Mouse (Mus musculus): ENCODE measurements around the gene Hint2. TPM values are rescaled to one million over a fixed set of nuclear protein-coding genes. Genes with fewer than 3 reads are reported as not detected.

Hint2 gene
- 100 to 1,000 TPM in 1 of 2 experiments, 10 to 100 TPM in 1; 99.0 to 148 TPM for polyA plus RNA-seq (2012; fragmentation: generic; extraction: Trizol)

GRCm38 (mm10) chr4:43656339-43657109 lies at the start of gene Hint2:
TSS of gene Hint2 (minus strand) at chr4:43656466.

GRCm38 (mm10) chr4:43700707-43701106 lies 44.4 kb upstream of the Hint2 start, which contains the start of gene Olfr70:
TSS of gene Olfr70 (minus strand) at chr4:43700807.

GRCm38 (mm10) chr4:43668782-43669427 lies 12.6 kb upstream of the Hint2 start, which contains the start of the genes Tmem8b and Fam221b:
TSS of gene Tmem8b (plus strand) at chr4:43668971.
TSS of gene Fam221b (minus strand) at chr4:43669145.

GRCm38 (mm10) chr4:43653161-43654015 lies 2.9 kb downstream of the Hint2 start, which contains the start of gene Spag8:
TSS of gene Spag8 (minus strand) at chr4:43653594.

GRCm38 (mm10) chr4:43631046-43631955 lies 25.0 kb downstream of the Hint2 start, which contains the start of gene Npr2:
TSS of gene Npr2 (plus strand) at chr4:43631935.

Other genes with a start within 250 kb of the Hint2 start
- under 1 TPM in 1 of 2 experiments, not detected in 1; 0.12 TPM for gene Fam166b, start 227.3 kb downstream of the Hint2 start, polyA plus RNA-seq (2012; fragmentation: generic; extraction: Trizol)
- gene Tesk1, start 214.5 kb downstream of the Hint2 start, polyA plus RNA-seq (2012; fragmentation: generic; extraction: Trizol): 10 to 100 TPM; 25.8 to 40.4 TPM
- gene Cd72, start 201.8 kb downstream of the Hint2 start, polyA plus RNA-seq (2012; fragmentation: generic; extraction: Trizol): 1 to 10 TPM in 1 of 2 experiments, under 1 TPM in 1; 0.41 to 1.7 TPM
- gene Sit1, start 172.7 kb downstream of the Hint2 start, polyA plus RNA-seq (2012; fragmentation: generic; extraction: Trizol): not detected
- 100 to 1,000 TPM; 103 to 155 TPM for gene Ccdc107, start 163.6 kb downstream of the Hint2 start, polyA plus RNA-seq (2012; fragmentation: generic; extraction: Trizol)
- gene Arhgef39, start 156.8 kb downstream of the Hint2 start, polyA plus RNA-seq (2012; fragmentation: generic; extraction: Trizol): 10 to 100 TPM in 1 of 2 experiments, 1 to 10 TPM in 1; 7.5 to 26.7 TPM
- gene Car9, start 149.5 kb downstream of the Hint2 start, polyA plus RNA-seq (2012; fragmentation: generic; extraction: Trizol): 10 to 100 TPM in 1 of 2 experiments, under 1 TPM in 1; 0.13 to 14.9 TPM
- gene Tpm2, start 132.7 kb downstream of the Hint2 start, polyA plus RNA-seq (2012; fragmentation: generic; extraction: Trizol): 100 to 1,000 TPM; 317 to 365 TPM
- 10 to 100 TPM; 42.0 to 72.5 TPM for gene Creb3, start 94.1 kb downstream of the Hint2 start, polyA plus RNA-seq (2012; fragmentation: generic; extraction: Trizol)
- 100 to 1,000 TPM in 1 of 2 experiments, 10 to 100 TPM in 1; 65.6 to 138 TPM for gene Tln1, start 93.8 kb downstream of the Hint2 start, polyA plus RNA-seq (2012; fragmentation: generic; extraction: Trizol)
- 10 to 100 TPM in 1 of 2 experiments, 1 to 10 TPM in 1; 8.5 to 22.7 TPM for gene Rgp1, start 77.8 kb downstream of the Hint2 start, polyA plus RNA-seq (2012; fragmentation: generic; extraction: Trizol)
- gene Gba2, start 77.6 kb downstream of the Hint2 start, polyA plus RNA-seq (2012; fragmentation: generic; extraction: Trizol): 10 to 100 TPM in 1 of 2 experiments, 1 to 10 TPM in 1; 2.0 to 10.2 TPM
- gene Msmp, start 72.0 kb downstream of the Hint2 start, polyA plus RNA-seq (2012; fragmentation: generic; extraction: Trizol): under 1 TPM in 1 of 2 experiments, not detected in 1; 0.09 TPM
- gene Npr2, start 24.5 kb downstream of the Hint2 start, polyA plus RNA-seq (2012; fragmentation: generic; extraction: Trizol): 10 to 100 TPM in 1 of 2 experiments, 1 to 10 TPM in 1; 5.4 to 63.4 TPM
- under 1 TPM; 0.02 to 0.26 TPM for gene Spag8, start 2.9 kb downstream of the Hint2 start, polyA plus RNA-seq (2012; fragmentation: generic; extraction: Trizol)
- gene Tmem8b, start 12.5 kb upstream of the Hint2 start, polyA plus RNA-seq (2012; fragmentation: generic; extraction: Trizol): 1 to 10 TPM in 1 of 2 experiments, under 1 TPM in 1; 0.16 to 3.7 TPM
- gene Fam221b, start 12.7 kb upstream of the Hint2 start, polyA plus RNA-seq (2012; fragmentation: generic; extraction: Trizol): 1 to 10 TPM; 3.9 to 6.0 TPM
- gene Olfr70, start 44.3 kb upstream of the Hint2 start, polyA plus RNA-seq (2012; fragmentation: generic; extraction: Trizol): under 1 TPM in 1 of 2 experiments, not detected in 1; 0.01 TPM
- not detected for gene Olfr71, start 53.8 kb upstream of the Hint2 start, polyA plus RNA-seq (2012; fragmentation: generic; extraction: Trizol)
- gene Hrct1, start 70.7 kb upstream of the Hint2 start, polyA plus RNA-seq (2012; fragmentation: generic; extraction: Trizol): 1 to 10 TPM; 2.0 to 2.5 TPM
- gene Spaar, start 73.6 kb upstream of the Hint2 start, polyA plus RNA-seq (2012; fragmentation: generic; extraction: Trizol): under 1 TPM; 0.01 to 0.02 TPM
- not detected for gene Olfr159, start 114.5 kb upstream of the Hint2 start, polyA plus RNA-seq (2012; fragmentation: generic; extraction: Trizol)
- not detected for gene Olfr156, start 167.4 kb upstream of the Hint2 start, polyA plus RNA-seq (2012; fragmentation: generic; extraction: Trizol)
- gene Olfr157, start 183.7 kb upstream of the Hint2 start, polyA plus RNA-seq (2012; fragmentation: generic; extraction: Trizol): not detected
- gene Olfr155, start 195.1 kb upstream of the Hint2 start, polyA plus RNA-seq (2012; fragmentation: generic; extraction: Trizol): not detected
- gene Reck, start 219.1 kb upstream of the Hint2 start, polyA plus RNA-seq (2012; fragmentation: generic; extraction: Trizol): 1 to 10 TPM in 1 of 2 experiments, under 1 TPM in 1; 0.06 to 6.3 TPM